Mouse (Mus musculus) thymus, adult 2 months (tissue): ENCODE measurements around the gene Hnrnpk. TPM values are rescaled to one million over a fixed set of nuclear protein-coding genes. Genes with fewer than 3 reads are reported as not detected.
"Not testable (repeated sequence)": the region's sequence is repeated elsewhere in the genome, so short reads cannot be mapped to it uniquely, and the experiment has no call there.

ENCODE experiments used
- DNase-seq: peaks from one replicate; pipeline ENCODE4 v3.0.0; 2021
- H3K27ac ChIP-seq: fragments of 200-500 bp; 2 replicates; pipeline ENCODE4 v1.5.1; 2012; ENCODE audit warnings: low read length, control low read depth; ENCODE audit not compliant: control insufficient read depth, insufficient read depth
- H3K27me3 ChIP-seq: fragments of 200-500 bp; 2 replicates; pipeline ENCODE4 v1.6.1; 2012; ENCODE audit warnings: mild to moderate bottlenecking, low read length, moderate library complexity, mixed read lengths; ENCODE audit not compliant: control insufficient read depth, insufficient read depth
- H3K36me3 ChIP-seq: fragments of 200-500 bp; 2 replicates; pipeline ENCODE4 v1.6.1; 2012; ENCODE audit warnings: mild to moderate bottlenecking, low read length, moderate library complexity; ENCODE audit not compliant: control insufficient read depth, insufficient read depth
- H3K4me1 ChIP-seq: fragments of 200-500 bp; replicated peaks from 2 replicates; pipeline ENCODE4 v1.6.1; 2012; ENCODE audit warnings: low read length; ENCODE audit not compliant: control insufficient read depth, insufficient read depth
- H3K4me3 ChIP-seq: fragments of 200-500 bp; 2 replicates; pipeline ENCODE4 v1.5.1; 2012; ENCODE audit warnings: mild to moderate bottlenecking, low read length, control low read depth, moderate library complexity; ENCODE audit not compliant: control insufficient read depth, insufficient read depth
- CTCF ChIP-seq: fragments of 200-500 bp; IDR thresholded peaks from 2 replicates; pipeline ENCODE4 v1.5.1; 2012; ENCODE audit warnings: mild to moderate bottlenecking, control low read depth, low read length, moderate library complexity, borderline replicate concordance; ENCODE audit not compliant: control insufficient read depth, poor library complexity, insufficient read depth; ENCODE audit errors: extremely low read depth
- POLR2A ChIP-seq: fragments of 200-500 bp; IDR thresholded peaks from 2 replicates; pipeline ENCODE4 v1.6.1; 2012; ENCODE audit warnings: mild to moderate bottlenecking, low read length, control low read depth, moderate library complexity; ENCODE audit not compliant: control insufficient read depth, poor library complexity, insufficient read depth; ENCODE audit errors: extremely low read depth
- WGBS: fragments of 180-500 bp; shearing (Covaris S2); methylation state at CpG from one replicate; pipeline ENCODE4 v1.1.7; 2018; 5-methylcytosine and 5-hydroxymethylcytosine counted together
- polyA plus RNA-seq: library from polyadenylated mRNA; depleted of rRNA; stranded (reverse); fragments of >200 nt; gene quantifications from 2 replicates; pipeline ENCODE4 v1.2.3, GENCODE M21; 2012; rRNA removed

The Hnrnpk gene
- 379 and 419 TPM in 2 replicates for polyA plus RNA-seq

- not testable (repeated sequence) for DNase-seq, H3K36me3 ChIP-seq, H3K4me1 ChIP-seq, H3K27me3 ChIP-seq
- 7% methylated on average over 17 of the region's 17 CpGs for WGBS
- Histone ChIP-seq H3K27ac (peak within 1 kb of the TSS; percentile 88), H3K4me3 (peak within 1 kb of the TSS; percentile 74)
Measured at GRCm38 (mm10) chr13:58403243-58403642, at the start of gene Hnrnpk. TSS of gene Hnrnpk (minus strand) at chr13:58403343.

- Histone ChIP-seq H3K27ac (no peak overlapping the region), H3K27me3 (peaks cover 7% of the 10 kb centered on the region), H3K4me1 (peaks cover 4% of the 10 kb centered on the region), H3K4me3 (no peak overlapping the region), H3K36me3 (no peaks in the 10 kb centered on the region)
- no peak for DNase-seq
- no peak for TF ChIP-seq POLR2A
- TF ChIP-seq CTCF = no peak
- 60% methylated on average over 4 of the region's 4 CpGs for WGBS
Measured at GRCm38 (mm10) chr13:58452246-58452645, 49.1 kb upstream of the Hnrnpk start.

GRCm38 (mm10) chr13:58450459-58451182, 47.5 kb upstream of the Hnrnpk start:
- WGBS = 92% methylated on average over 22 of the region's 22 CpGs
- peaks cover 7% of the 10 kb centered on the region for H3K27me3 ChIP-seq
- H3K27ac ChIP-seq = no peak overlapping the region
- H3K36me3 ChIP-seq = no peaks in the 10 kb centered on the region
- TF ChIP-seq POLR2A = no peak
- TF ChIP-seq CTCF = no peak
- DNase-seq = no peak
- no peak overlapping the region for H3K4me3 ChIP-seq
- H3K4me1 ChIP-seq = peaks cover 4% of the 10 kb centered on the region

GRCm38 (mm10) chr13:58446541-58446940, 43.4 kb upstream of the Hnrnpk start:
- DNase-seq = no peak
- TF ChIP-seq CTCF (no peak), POLR2A (no peak)
- Histone ChIP-seq H3K27ac (no peak overlapping the region), H3K36me3 (no peaks in the 10 kb centered on the region), H3K4me3 (no peak overlapping the region), H3K4me1 (peaks cover 3% of the 10 kb centered on the region), H3K27me3 (no peaks in the 10 kb centered on the region)
- 63% methylated on average over 2 of the region's 2 CpGs for WGBS

GRCm38 (mm10) chr13:58443787-58444186, 40.6 kb upstream of the Hnrnpk start:
- DNase-seq = peak; percentile 6
- Histone ChIP-seq H3K4me3 (no peak overlapping the region), H3K36me3 (no peaks in the 10 kb centered on the region), H3K4me1 (peaks cover 3% of the 10 kb centered on the region), H3K27ac (no peak overlapping the region), H3K27me3 (no peaks in the 10 kb centered on the region)
- TF ChIP-seq POLR2A (no peak), CTCF (no peak)
- under 1% methylated on average over 7 of the region's 7 CpGs for WGBS

- no peak for TF ChIP-seq CTCF
- TF ChIP-seq POLR2A = no peak
- Histone ChIP-seq H3K27me3 (no peaks in the 10 kb centered on the region), H3K36me3 (no peaks in the 10 kb centered on the region), H3K4me1 (peaks cover 3% of the 10 kb centered on the region), H3K27ac (no peak overlapping the region), H3K4me3 (no peak overlapping the region)
- DNase-seq = no peak
- WGBS = 49% methylated on average over 4 of the region's 4 CpGs
Measured at GRCm38 (mm10) chr13:58443326-58443725, 40.2 kb upstream of the Hnrnpk start.

GRCm38 (mm10) chr13:58439716-58440115, 36.6 kb upstream of the Hnrnpk start:
- H3K27ac ChIP-seq = no peak overlapping the region
- H3K27me3 ChIP-seq = no peaks in the 10 kb centered on the region
- no peak for DNase-seq
- H3K4me1 ChIP-seq = peaks cover 3% of the 10 kb centered on the region
- H3K36me3 ChIP-seq = no peaks in the 10 kb centered on the region
- 77% methylated on average over 2 of the region's 2 CpGs for WGBS
- H3K4me3 ChIP-seq = no peak overlapping the region
- TF ChIP-seq POLR2A (no peak), CTCF (no peak)
